Mouse (Mus musculus): ENCODE measurements around the gene Calr. TPM values are rescaled to one million over a fixed set of nuclear protein-coding genes. Genes with fewer than 3 reads are reported as not detected.

Gene Calr
- polyA plus RNA-seq, 1 experiment from 2014 or later = 764 TPM

- WGBS = 84% methylated on average over 11 of the region's 11 CpGs
- Histone ChIP-seq H3K27me3 (peaks cover 49% of the 10 kb centered on the region), H3K36me3 (no peaks in the 10 kb centered on the region), H3K9ac (replicated peaks) (no peak overlapping the region; the same call in 1 of the 2 replicates), H3K4me2 (no peak overlapping the region), H3K9me3 (no peaks in the 10 kb centered on the region), H3K4me3 (replicated peaks) (no peak overlapping the region), H3K27ac (no peak overlapping the region), H3K4me1 (replicated peaks) (peaks cover 15% of the 10 kb centered on the region)
- ATAC-seq (ENCODE audit: insufficient number of reproducible peaks, insufficient read depth, low FRiP score, low TSS enrichment, low read depth) = no peak
Measured at GRCm38 (mm10) chr8:84814240-84814554, 32.5 kb downstream of the Calr start.

DNA sequence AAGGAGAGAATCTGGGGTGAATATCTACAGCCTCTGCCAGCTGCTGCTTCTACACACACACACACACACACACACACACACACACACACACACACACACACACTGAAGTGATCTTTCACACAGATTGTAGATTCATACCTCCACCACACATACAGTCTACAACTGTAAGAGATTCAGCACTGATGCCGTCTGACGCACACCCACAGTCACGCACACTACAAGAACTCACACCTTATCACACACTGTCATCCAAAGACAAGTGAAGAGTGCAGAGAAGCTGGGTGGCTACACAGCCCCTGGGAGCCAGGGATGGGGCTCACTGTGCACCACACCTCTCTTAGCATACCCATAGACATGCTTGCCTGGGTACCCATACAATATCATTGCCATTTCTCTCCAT, 32.9 kb downstream of the Calr start:
- Histone ChIP-seq H3K9me3 (no peaks in the 10 kb centered on the region), H3K4me1 (replicated peaks) (peaks cover 15% of the 10 kb centered on the region), H3K9ac (replicated peaks) (no peak overlapping the region), H3K36me3 (no peaks in the 10 kb centered on the region), H3K27me3 (peaks cover 52% of the 10 kb centered on the region), H3K27ac (no peak overlapping the region), H3K4me2 (no peak overlapping the region), H3K4me3 (replicated peaks) (no peak overlapping the region)
- WGBS = 94% methylated on average over 3 of the region's 3 CpGs
- no peak for ATAC-seq (ENCODE audit: insufficient number of reproducible peaks, insufficient read depth, low FRiP score, low TSS enrichment, low read depth)

- H3K9ac ChIP-seq (replicated peaks) = no peak overlapping the region
- no peak overlapping the region for H3K27ac ChIP-seq
- ATAC-seq (ENCODE audit: insufficient number of reproducible peaks, insufficient read depth, low FRiP score, low TSS enrichment, low read depth) = no peak
- H3K27me3 ChIP-seq = peaks cover 60% of the 10 kb centered on the region
- H3K4me2 ChIP-seq = no peak overlapping the region
- H3K4me3 ChIP-seq (replicated peaks) = no peak overlapping the region
- H3K9me3 ChIP-seq = no peaks in the 10 kb centered on the region
- H3K36me3 ChIP-seq = no peaks in the 10 kb centered on the region
- peaks cover 15% of the 10 kb centered on the region for H3K4me1 ChIP-seq (replicated peaks)
- WGBS = 2% methylated on average over 5 of the region's 5 CpGs
Measured at GRCm38 (mm10) chr8:84813059-84813458, 33.7 kb downstream of the Calr start.

DNA sequence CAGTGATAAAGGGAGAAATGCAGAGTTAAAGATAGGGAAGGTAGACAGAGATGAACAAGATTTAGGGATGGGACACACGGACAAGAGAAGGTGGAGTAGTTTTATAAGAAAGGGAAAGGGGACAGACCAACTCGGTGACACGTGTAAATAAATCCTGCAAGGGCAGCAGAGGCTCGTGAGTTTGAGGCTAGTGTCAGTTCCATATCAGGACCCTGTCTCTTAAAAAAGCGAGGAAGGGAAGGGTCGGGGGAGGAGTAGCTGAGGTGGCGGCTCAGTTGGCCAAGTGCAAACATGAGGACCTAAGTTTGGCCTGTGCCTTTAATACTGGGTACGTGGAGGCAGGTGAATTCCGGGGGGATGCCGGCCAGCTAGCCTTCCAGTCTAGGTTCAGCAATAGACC, 35.4 kb downstream of the Calr start:
- Histone ChIP-seq H3K9me3 (no peaks in the 10 kb centered on the region), H3K9ac (replicated peaks) (0 out of 2 replicates have a peak overlapping the region, but pooled peaks have one; percentile 44), H3K36me3 (no peaks in the 10 kb centered on the region), H3K4me3 (replicated peaks) (peak overlapping the region; percentile 34), H3K4me2 (peak overlapping the region; percentile 61), H3K4me1 (replicated peaks) (peaks cover 15% of the 10 kb centered on the region), H3K27ac (peak overlapping the region; percentile 50; the same call in 1 of the 2 replicates), H3K27me3 (peaks cover 66% of the 10 kb centered on the region)
- 30% methylated on average over 10 of the region's 10 CpGs for WGBS
- no peak for ATAC-seq (ENCODE audit: insufficient number of reproducible peaks, insufficient read depth, low FRiP score, low TSS enrichment, low read depth)

GRCm38 (mm10) chr8:84810896-84811295, 35.8 kb downstream of the Calr start:
- Histone ChIP-seq H3K4me3 (replicated peaks) (peak overlapping the region; percentile 34), H3K36me3 (no peaks in the 10 kb centered on the region), H3K9me3 (peaks cover 4% of the 10 kb centered on the region; the same call in 1 of the 2 replicates), H3K27ac (peak overlapping the region; percentile 50; the same call in 1 of the 2 replicates), H3K27me3 (peaks cover 66% of the 10 kb centered on the region), H3K4me1 (replicated peaks) (peaks cover 15% of the 10 kb centered on the region), H3K4me2 (peak overlapping the region; percentile 61), H3K9ac (replicated peaks) (0 out of 2 replicates have a peak overlapping the region, but pooled peaks have one; percentile 44)
- ATAC-seq (ENCODE audit: insufficient number of reproducible peaks, insufficient read depth, low FRiP score, low TSS enrichment, low read depth) = peak; percentile 77; the same call in 1 of the 2 replicates
- WGBS = 3% methylated on average over 32 of the region's 32 CpGs

DNA sequence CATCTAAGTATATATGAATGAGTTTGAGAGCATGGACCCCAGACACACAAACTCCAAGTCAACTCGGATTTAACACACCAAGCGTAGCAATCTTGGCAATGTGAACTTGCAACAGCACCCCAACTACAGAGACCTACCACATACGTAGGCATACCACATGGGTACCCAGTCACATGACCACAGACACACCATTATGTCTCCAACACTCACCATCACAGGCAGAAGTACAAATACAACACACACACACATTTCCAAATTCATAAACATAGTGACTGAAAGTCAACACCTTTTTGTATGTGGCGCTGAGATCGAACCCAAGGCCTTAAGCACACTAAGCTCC, 36.8 kb downstream of the Calr start:
- 81% methylated on average over 5 of the region's 5 CpGs for WGBS
- Histone ChIP-seq H3K27me3 (peaks cover 67% of the 10 kb centered on the region), H3K9ac (replicated peaks) (no peak overlapping the region), H3K9me3 (peaks cover 5% of the 10 kb centered on the region; the same call in 1 of the 2 replicates), H3K27ac (no peak overlapping the region), H3K4me3 (replicated peaks) (no peak overlapping the region), H3K4me1 (replicated peaks) (peaks cover 10% of the 10 kb centered on the region), H3K4me2 (no peak overlapping the region), H3K36me3 (no peaks in the 10 kb centered on the region)
- no peak for ATAC-seq (ENCODE audit: insufficient number of reproducible peaks, insufficient read depth, low FRiP score, low TSS enrichment, low read depth)

- no peak for ATAC-seq (ENCODE audit: insufficient number of reproducible peaks, insufficient read depth, low FRiP score, low TSS enrichment, low read depth)
- WGBS = 61% methylated on average over 12 of the region's 12 CpGs
- Histone ChIP-seq H3K36me3 (no peaks in the 10 kb centered on the region), H3K9me3 (peaks cover 5% of the 10 kb centered on the region; the same call in 1 of the 2 replicates), H3K9ac (replicated peaks) (no peak overlapping the region), H3K27ac (no peak overlapping the region), H3K27me3 (peaks cover 67% of the 10 kb centered on the region), H3K4me3 (replicated peaks) (no peak overlapping the region), H3K4me2 (no peak overlapping the region), H3K4me1 (replicated peaks) (peaks cover 4% of the 10 kb centered on the region)
Measured at GRCm38 (mm10) chr8:84809109-84809940, 37.4 kb downstream of the Calr start.

DNA sequence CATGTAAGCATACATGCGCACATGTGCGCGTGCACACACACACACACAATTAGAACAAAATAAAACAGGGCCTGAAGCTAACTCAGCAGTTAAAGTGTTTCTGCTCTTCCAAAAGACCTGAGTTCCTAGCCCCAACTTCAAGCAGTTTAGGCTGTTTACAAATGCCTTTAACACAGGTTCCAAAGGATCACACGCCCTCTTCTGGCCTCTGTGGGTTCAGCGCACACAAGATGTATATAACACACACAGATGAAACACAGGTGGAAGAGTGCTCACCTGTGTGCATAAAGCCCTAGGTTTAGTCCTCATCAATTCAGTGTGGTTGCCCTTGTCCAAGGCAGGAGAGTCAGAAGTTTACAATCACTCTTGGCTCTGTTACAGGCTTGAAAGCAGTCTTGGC, 40.7 kb downstream of the Calr start:
- no peak for ATAC-seq (ENCODE audit: insufficient number of reproducible peaks, insufficient read depth, low FRiP score, low TSS enrichment, low read depth)
- Histone ChIP-seq H3K27ac (no peak overlapping the region), H3K27me3 (peaks cover 70% of the 10 kb centered on the region), H3K4me3 (replicated peaks) (no peak overlapping the region), H3K4me2 (no peak overlapping the region), H3K4me1 (replicated peaks) (peaks cover 17% of the 10 kb centered on the region), H3K9ac (replicated peaks) (no peak overlapping the region), H3K9me3 (peaks cover 5% of the 10 kb centered on the region; the same call in 1 of the 2 replicates), H3K36me3 (no peaks in the 10 kb centered on the region)
- 95% methylated on average over 5 of the region's 5 CpGs for WGBS

DNA sequence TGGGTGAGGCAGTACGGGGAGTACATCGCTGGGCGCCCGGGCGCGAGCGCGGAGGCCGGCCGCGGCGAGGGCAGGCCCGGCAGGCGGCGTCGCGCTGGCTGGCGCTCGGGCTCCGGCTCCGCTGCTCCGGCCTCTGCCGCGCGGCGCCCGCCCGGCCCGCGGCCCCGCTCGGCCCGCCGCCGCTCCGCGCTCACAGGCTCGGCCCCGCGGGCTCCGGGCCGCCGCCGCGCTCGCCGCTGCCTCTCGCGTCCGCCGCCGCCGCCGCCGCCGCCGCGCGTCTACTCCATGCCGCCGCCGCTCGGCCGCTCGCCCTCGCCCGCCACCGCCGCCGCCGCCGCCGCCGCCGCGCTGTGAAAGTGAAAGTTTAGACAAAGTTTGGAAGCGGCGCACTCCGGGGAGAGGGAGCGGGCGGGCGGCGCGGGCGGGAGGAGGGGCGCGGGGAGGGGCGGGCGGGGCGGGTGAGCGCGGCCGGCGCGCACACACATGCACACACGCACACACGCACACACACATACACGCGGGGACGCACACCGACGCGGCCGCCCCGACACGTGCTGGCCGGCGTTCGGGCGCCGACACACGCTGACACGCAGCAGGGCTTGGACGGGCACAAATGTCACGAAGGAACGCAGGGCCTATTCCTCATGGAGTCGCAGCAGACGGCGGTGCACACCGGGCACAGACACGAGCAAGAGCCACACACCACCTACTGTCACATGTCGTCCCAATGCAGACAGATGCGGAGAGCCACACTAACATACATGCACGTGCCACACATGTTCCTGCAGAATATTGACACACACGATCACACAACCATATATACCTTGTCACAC, 46.5 kb downstream of the Calr start, which contains the start of gene Nfix:
TSS of gene Nfix (minus strand) at position 346 of the 833 bp plus-strand sequence.
- peaks cover 35% of the 10 kb centered on the region for H3K4me1 ChIP-seq (replicated peaks)
- no peak for ATAC-seq (ENCODE audit: insufficient number of reproducible peaks, insufficient read depth, low FRiP score, low TSS enrichment, low read depth)
- 4% methylated on average over 34 of the region's 125 CpGs for WGBS

GRCm38 (mm10) chr8:84799136-84799931, 47.4 kb downstream of the Calr start:
- Histone ChIP-seq H3K4me1 (replicated peaks) (peaks cover 42% of the 10 kb centered on the region), H3K4me2 (peak overlapping the region; percentile 89), H3K36me3 (peaks cover 12% of the 10 kb centered on the region), H3K9me3 (no peaks in the 10 kb centered on the region), H3K4me3 (replicated peaks) (peak overlapping the region; percentile 76), H3K27me3 (peaks cover 85% of the 10 kb centered on the region), H3K27ac (peak overlapping the region; percentile 74), H3K9ac (replicated peaks) (peak overlapping the region; percentile 95)
- 1% methylated on average over 80 of the region's 108 CpGs for WGBS
- peak; percentile 27; the same call in 1 of the 2 replicates for ATAC-seq (ENCODE audit: insufficient number of reproducible peaks, insufficient read depth, low FRiP score, low TSS enrichment, low read depth)

More for the DNA sequence above, 46.5 kb downstream of the Calr start, which contains the start of gene Nfix:
- H3K9me3 ChIP-seq = no peaks in the 10 kb centered on the region
- H3K4me2 ChIP-seq = peak within 1 kb of the TSS; percentile 89
- H3K27me3 ChIP-seq = peaks cover 86% of the 10 kb centered on the region
- H3K27ac ChIP-seq = peak within 1 kb of the TSS; percentile 74
- H3K4me3 ChIP-seq (replicated peaks) = peak within 1 kb of the TSS; percentile 76
- H3K9ac ChIP-seq (replicated peaks) = peak within 1 kb of the TSS; percentile 95
- H3K36me3 ChIP-seq = peaks cover 12% of the 10 kb centered on the region
